Mouse (Mus musculus) C2C12 (cell line): ENCODE results near the gene Gipc1. TPM values are rescaled to one million over a fixed set of nuclear protein-coding genes. Genes with fewer than 3 reads are reported as not detected.

Source experiments
- H3K27me3 ChIP-seq: one replicate; pipeline ENCODE4 v1.6.1; 2011; ENCODE audit not compliant: control insufficient read depth, insufficient read depth, insufficient read length
- H3K36me3 ChIP-seq: one replicate; pipeline ENCODE4 v1.6.1; 2011; ENCODE audit not compliant: control insufficient read depth, insufficient read depth
- H3K4me3 ChIP-seq: one replicate; pipeline ENCODE4 v1.5.1; 2011; ENCODE audit warnings: mild to moderate bottlenecking, control low read depth; ENCODE audit not compliant: poor library complexity, insufficient read depth, severe bottlenecking
- H3K79me2 ChIP-seq: one replicate; pipeline ENCODE4 v1.6.1; 2011; ENCODE audit not compliant: control insufficient read depth, insufficient read depth
- H3K79me3 ChIP-seq: one replicate; pipeline ENCODE4 v1.6.1; 2011; ENCODE audit warnings: low read depth, control low read depth
- H3ac ChIP-seq: one replicate; pipeline ENCODE3; 2011; ENCODE audit warnings: low read depth; ENCODE audit not compliant: control insufficient read depth, insufficient read length
- CEBPB ChIP-seq: IDR thresholded peaks from one replicate; pipeline ENCODE4 v1.6.1; 2011; ENCODE audit warnings: low read depth, mild to moderate bottlenecking, control low read depth, moderate library complexity
- CTCF ChIP-seq: IDR thresholded peaks from one replicate; pipeline ENCODE4 v1.5.1; 2011; ENCODE audit not compliant: control insufficient read depth, insufficient read depth, insufficient read length
- FOSL1 ChIP-seq: IDR thresholded peaks from one replicate; pipeline ENCODE4 v1.8.0; 2011; ENCODE audit warnings: mild to moderate bottlenecking, low read length; ENCODE audit not compliant: poor library complexity, insufficient read depth, severe bottlenecking
- MAX ChIP-seq: IDR thresholded peaks from one replicate; pipeline ENCODE4 v1.6.1; 2011; ENCODE audit warnings: mild to moderate bottlenecking, control low read depth
- MYOD1 ChIP-seq: IDR thresholded peaks from one replicate; pipeline ENCODE4 v1.6.1; 2011; ENCODE audit warnings: low read depth; ENCODE audit not compliant: control insufficient read depth, insufficient read length
- MYOG ChIP-seq: IDR thresholded peaks from one replicate; pipeline ENCODE4 v1.6.1; 2011; ENCODE audit not compliant: control insufficient read depth, insufficient read length; ENCODE audit errors: extremely low read depth
- USF1 ChIP-seq: IDR thresholded peaks from one replicate; pipeline ENCODE4 v1.6.1; 2011; ENCODE audit warnings: low read depth, mild to moderate bottlenecking, control low read depth, moderate library complexity
- polyA plus RNA-seq: library from polyadenylated mRNA; unstranded; fragments of >200 nt; fragmentation: generic; extraction: Trizol; gene quantifications from one replicate; pipeline ENCODE4 v1.2.1, GENCODE M21; 2012; ENCODE audit warnings: missing spikeins

Gipc1 gene
- polyA plus RNA-seq, 1 experiment = 81.8 TPM

DNA sequence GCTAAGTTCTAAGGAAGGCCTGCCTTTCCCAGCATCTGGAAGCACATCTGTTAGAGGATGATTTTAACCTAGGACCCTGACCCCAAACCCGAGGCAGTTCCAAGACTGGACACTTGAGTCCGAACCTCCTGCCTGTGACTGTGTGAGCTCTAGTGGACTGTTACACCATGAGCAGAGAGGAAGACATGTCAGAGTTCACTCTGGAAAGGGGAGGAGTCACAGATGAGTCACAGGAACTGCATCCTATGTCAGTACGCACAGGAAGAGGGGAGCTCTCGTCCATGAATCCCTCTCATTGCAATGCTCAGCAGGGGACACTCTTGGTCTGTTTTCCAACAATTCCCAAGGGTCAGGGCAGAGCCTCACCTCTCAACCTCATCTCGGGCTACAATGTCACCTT, 20.5 kb downstream of the Gipc1 start:
- Histone ChIP-seq H3K36me3 (peaks cover 9% of the 10 kb centered on the region), H3K79me2 (no peaks in the 10 kb centered on the region)

GRCm38 (mm10) chr8:83674497-83674896, 22.0 kb downstream of the Gipc1 start:
- Histone ChIP-seq H3K36me3 (peaks cover 9% of the 10 kb centered on the region), H3K4me3 (no peak overlapping the region), H3ac (no peak overlapping the region), H3K79me3 (no peaks in the 10 kb centered on the region), H3K27me3 (no peaks in the 10 kb centered on the region), H3K79me2 (no peaks in the 10 kb centered on the region)
- TF ChIP-seq MYOG = no peak
- TF ChIP-seq MYOD1 = no peak
- TF ChIP-seq MAX = no peak
- TF ChIP-seq USF1 = no peak
- TF ChIP-seq CEBPB = no peak
- no peak for TF ChIP-seq CTCF
- no peak for TF ChIP-seq FOSL1

More for the DNA sequence above, 20.5 kb downstream of the Gipc1 start:
- Histone ChIP-seq H3K27me3 (no peaks in the 10 kb centered on the region), H3ac (no peak overlapping the region), H3K4me3 (no peak overlapping the region), H3K79me3 (no peaks in the 10 kb centered on the region)
- TF ChIP-seq MYOG = no peak
- no peak for TF ChIP-seq CEBPB
- TF ChIP-seq CTCF = no peak
- no peak for TF ChIP-seq MAX
- TF ChIP-seq MYOD1 = no peak
- no peak for TF ChIP-seq FOSL1
- no peak for TF ChIP-seq USF1

GRCm38 (mm10) chr8:83679866-83680265, 27.4 kb downstream of the Gipc1 start:
- no peak overlapping the region for H3K4me3 ChIP-seq
- TF ChIP-seq MYOG = no peak
- no peak for TF ChIP-seq CEBPB
- TF ChIP-seq MAX = no peak
- no peak for TF ChIP-seq CTCF
- TF ChIP-seq MYOD1 = no peak
- no peak for TF ChIP-seq FOSL1
- no peak for TF ChIP-seq USF1
- H3K79me2 ChIP-seq = no peaks in the 10 kb centered on the region
- no peaks in the 10 kb centered on the region for H3K79me3 ChIP-seq
- H3ac ChIP-seq = no peak overlapping the region
- no peaks in the 10 kb centered on the region for H3K27me3 ChIP-seq
- H3K36me3 ChIP-seq = no peaks in the 10 kb centered on the region

DNA sequence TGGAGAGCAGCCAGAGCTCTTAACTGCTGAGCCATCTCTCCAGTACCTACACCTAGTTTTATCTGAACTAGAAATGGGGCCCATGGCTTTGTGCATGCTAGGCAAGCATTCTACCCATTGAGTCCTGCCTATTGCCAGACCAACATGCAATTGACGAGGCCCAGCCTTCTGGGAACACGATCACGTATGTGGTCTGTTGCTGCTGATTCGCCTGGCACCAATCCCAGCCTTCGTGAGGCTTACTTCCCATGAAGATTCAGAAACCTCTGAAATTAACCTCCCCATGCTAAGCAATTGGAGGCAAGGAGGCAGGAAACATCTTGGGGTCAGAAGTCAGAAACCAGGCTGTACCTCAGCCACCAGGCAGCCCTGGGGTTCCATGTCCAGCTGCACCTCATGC, 28.1 kb downstream of the Gipc1 start:
- Histone ChIP-seq H3K79me3 (no peaks in the 10 kb centered on the region), H3K79me2 (no peaks in the 10 kb centered on the region), H3K27me3 (no peaks in the 10 kb centered on the region), H3K36me3 (no peaks in the 10 kb centered on the region), H3ac (no peak overlapping the region), H3K4me3 (no peak overlapping the region)
- TF ChIP-seq MYOD1 (no peak), MYOG (no peak), CTCF (no peak), USF1 (no peak)

DNA sequence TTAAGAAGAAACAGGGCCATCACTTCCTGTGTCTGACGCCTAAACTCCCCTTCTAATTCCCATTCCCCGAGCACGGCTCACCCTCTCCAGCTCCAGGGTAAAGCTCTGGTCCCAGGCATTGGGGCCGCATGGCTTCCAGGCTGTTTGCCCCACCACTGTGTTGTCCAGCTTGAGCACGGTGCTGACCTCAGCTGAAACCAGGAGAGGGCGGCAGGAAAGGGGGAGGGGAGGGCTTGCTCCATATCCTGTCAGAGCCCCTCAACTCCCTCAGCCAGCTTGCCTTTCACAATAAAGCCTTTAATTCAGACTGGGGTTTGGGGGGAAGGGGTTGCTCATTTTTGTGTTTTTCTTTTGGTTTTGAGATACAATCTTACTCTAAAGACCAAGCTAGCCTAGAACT, 28.6 kb downstream of the Gipc1 start:
- H3K36me3 ChIP-seq = no peaks in the 10 kb centered on the region
- no peak for TF ChIP-seq CTCF
- TF ChIP-seq MYOD1 = no peak
- TF ChIP-seq USF1 = no peak
- TF ChIP-seq MYOG = no peak
- no peak for TF ChIP-seq CEBPB
- TF ChIP-seq MAX = no peak
- TF ChIP-seq FOSL1 = no peak

DNA sequence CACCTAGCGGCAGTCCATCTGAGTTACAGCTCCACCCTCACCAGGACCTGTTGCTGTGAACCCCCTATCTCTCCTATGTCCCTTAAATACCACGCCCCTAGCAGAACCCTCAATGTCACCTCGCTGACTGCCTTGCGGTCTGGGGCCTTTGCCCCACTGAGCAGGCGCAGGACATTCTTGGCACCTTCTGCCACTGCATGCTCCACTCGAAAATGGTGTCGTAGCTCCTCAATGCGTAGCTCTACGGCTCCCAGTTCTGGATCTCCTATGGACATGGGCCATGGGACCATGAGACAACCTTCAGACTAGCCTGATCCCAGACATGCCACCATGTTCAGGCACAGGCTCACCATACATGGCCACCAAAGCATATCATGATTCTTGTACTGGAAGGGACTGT, 32.0 kb downstream of the Gipc1 start:
- H3K4me3 ChIP-seq = no peak overlapping the region
- H3K79me2 ChIP-seq = no peaks in the 10 kb centered on the region
- H3K36me3 ChIP-seq = peaks cover 5% of the 10 kb centered on the region
- no peaks in the 10 kb centered on the region for H3K79me3 ChIP-seq
- no peaks in the 10 kb centered on the region for H3K27me3 ChIP-seq
- TF ChIP-seq CTCF (no peak), MYOD1 (no peak)
- H3ac ChIP-seq = no peak overlapping the region

More for the DNA sequence above, 28.6 kb downstream of the Gipc1 start:
- H3K79me3 ChIP-seq = no peaks in the 10 kb centered on the region
- no peak overlapping the region for H3K4me3 ChIP-seq
- H3ac ChIP-seq = no peak overlapping the region
- no peaks in the 10 kb centered on the region for H3K79me2 ChIP-seq
- no peaks in the 10 kb centered on the region for H3K27me3 ChIP-seq
